ENCODE assay signal across 8 mouse cellular contexts in the genomic region with DNA sequence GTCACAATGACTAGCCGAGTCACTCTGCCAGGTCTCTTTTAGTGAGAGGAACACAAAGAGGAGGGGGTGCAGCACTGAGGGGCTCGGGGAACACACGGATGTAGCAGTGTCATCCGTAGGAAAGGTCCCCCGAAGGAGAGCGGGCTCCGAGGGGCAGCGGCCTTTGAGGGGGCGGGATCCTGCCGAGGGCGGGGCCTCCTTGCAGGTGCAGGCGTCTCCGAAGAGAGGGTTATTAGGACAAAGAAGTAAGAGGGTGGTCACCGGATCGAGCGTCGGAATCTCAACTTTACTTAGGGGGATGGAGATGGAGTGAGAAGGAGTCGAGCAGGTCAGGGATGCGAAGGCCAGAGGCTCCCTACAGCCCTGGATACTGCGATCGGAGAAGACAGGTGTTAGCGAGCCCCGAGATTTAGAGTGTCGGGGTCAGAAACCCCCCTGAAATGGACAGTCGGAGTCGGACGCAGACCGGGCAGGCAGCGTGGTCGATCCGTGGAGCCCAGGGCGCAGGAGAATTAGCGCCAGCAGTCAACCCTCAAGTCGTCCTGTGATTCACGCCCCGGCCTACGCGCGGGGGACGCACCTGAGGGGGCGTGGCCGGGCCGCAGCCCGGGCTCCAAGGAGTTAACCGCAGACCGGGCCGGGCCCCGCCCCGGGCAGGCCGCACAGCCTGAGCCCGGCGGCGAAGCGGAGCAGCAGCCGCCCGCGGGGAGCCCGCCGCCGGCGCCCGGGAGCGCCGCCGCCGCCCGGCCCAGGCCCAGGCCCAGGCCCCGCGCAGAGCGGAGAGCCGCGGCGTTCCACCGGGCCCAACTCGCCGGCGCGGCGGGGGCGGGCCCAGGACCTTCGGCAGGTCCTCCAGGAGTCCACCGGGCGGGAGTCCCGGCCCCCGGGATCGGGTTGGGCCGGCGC. TPM values are rescaled to one million over a fixed set of nuclear protein-coding genes. Genes with fewer than 3 reads are reported as not detected.
DNase-seq lines count a peak whose midpoint lies in the region; ATAC-seq and TF ChIP-seq lines count a peak whose summit lies in the region.

No protein-coding gene starts in this region.

- H3K9me3 ChIP-seq in intestine, postnatal 0 days (ENCODE audit: control insufficient read depth) = no peaks in the 10 kb centered on the region
- no peaks in the 10 kb centered on the region for H3K9me3 ChIP-seq in limb, embryonic 11.5 days (ENCODE audit: control insufficient read depth, low read length)
- no peaks in the 10 kb centered on the region for H3K9me3 ChIP-seq in midbrain, embryonic 12.5 days

- H3K9ac ChIP-seq in intestine, postnatal 0 days (ENCODE audit: low read depth, low read length) = peak overlapping the region; percentile 96
- peak overlapping the region; percentile 95 for H3K9ac ChIP-seq in limb, embryonic 11.5 days (ENCODE audit: low read length)
- H3K9ac ChIP-seq in midbrain, embryonic 12.5 days (replicated peaks) = peak overlapping the region; percentile 100

- intact Hi-C loops in heart, postnatal 25 days (cut with DNase I) = loop anchor here (5.0 kb wide), 1 partner anchor 115 kb away; no protein-coding TSS in a partner anchor

- under 1% methylated on average over 78 of the region's 88 CpGs for WGBS in intestine, postnatal 0 days
- under 1% methylated on average over 80 of the region's 88 CpGs for WGBS in limb, embryonic 11.5 days
- under 1% methylated on average over 73 of the region's 88 CpGs for WGBS in midbrain, embryonic 12.5 days

- 0 out of 2 replicates have a peak, but pooled peaks have one; percentile 6 for ATAC-seq in common myeloid progenitor, adult 5-6 weeks (replicated peaks; ENCODE audit: low read depth, poor library complexity, severe bottlenecking)
- peak; percentile 81 for ATAC-seq in intestine, postnatal 0 days
- ATAC-seq in limb, embryonic 11.5 days (ENCODE audit: insufficient number of reproducible peaks, low FRiP score, low TSS enrichment, low read depth) = peak; percentile 74
- peak; percentile 63 for ATAC-seq in midbrain, embryonic 12.5 days (ENCODE audit: low FRiP score, low read depth)

- H3K27ac ChIP-seq in intestine, postnatal 0 days (ENCODE audit: low read depth, low read length) = peak overlapping the region; percentile 94
- H3K27ac ChIP-seq in limb, embryonic 11.5 days (replicated peaks; ENCODE audit: low read depth, low read length) = peak overlapping the region; percentile 81
- H3K27ac ChIP-seq in midbrain, embryonic 12.5 days (replicated peaks) = peak overlapping the region; percentile 96

- H3K4me3 ChIP-seq in intestine, postnatal 0 days (ENCODE audit: low read depth, low read length) = peak overlapping the region; percentile 97
- H3K4me3 ChIP-seq in limb, embryonic 11.5 days (ENCODE audit: low read depth, low read length) = peak overlapping the region; percentile 80
- H3K4me3 ChIP-seq in midbrain, embryonic 12.5 days = peak overlapping the region; percentile 96

- peak overlapping the region; percentile 95 for H3K4me2 ChIP-seq in intestine, postnatal 0 days (replicated peaks; ENCODE audit: low read depth)
- peak overlapping the region; percentile 92 for H3K4me2 ChIP-seq in limb, embryonic 11.5 days (ENCODE audit: low read depth, severe bottlenecking)
- H3K4me2 ChIP-seq in midbrain, embryonic 12.5 days (replicated peaks) = peak overlapping the region; percentile 92

- H3K36me3 ChIP-seq in intestine, postnatal 0 days (ENCODE audit: control insufficient read depth, insufficient read depth) = peaks cover 25% of the 10 kb centered on the region
- H3K36me3 ChIP-seq in limb, embryonic 11.5 days (ENCODE audit: control insufficient read depth, insufficient read depth, low read length) = peaks cover 8% of the 10 kb centered on the region
- peaks cover 29% of the 10 kb centered on the region for H3K36me3 ChIP-seq in midbrain, embryonic 12.5 days

- H3K4me1 ChIP-seq in intestine, postnatal 0 days (replicated peaks; ENCODE audit: control insufficient read depth, insufficient read depth, low read length) = 0 out of 2 replicates have a peak, but pooled peaks cover 8% of the 10 kb centered on the region
- peaks cover 9% of the 10 kb centered on the region for H3K4me1 ChIP-seq in limb, embryonic 11.5 days (ENCODE audit: control insufficient read depth, insufficient read depth, low read length)
- peaks cover 13% of the 10 kb centered on the region for H3K4me1 ChIP-seq in midbrain, embryonic 12.5 days

- TF ChIP-seq CTCF in intestine, postnatal 0 days (IDR thresholded peaks at IDR 0.05; ENCODE audit: low read depth) = no peak

- no peaks in the 10 kb centered on the region for H3K27me3 ChIP-seq in intestine, postnatal 0 days (replicated peaks; ENCODE audit: control insufficient read depth, insufficient read depth, low read length)
- no peaks in the 10 kb centered on the region for H3K27me3 ChIP-seq in limb, embryonic 11.5 days (ENCODE audit: control insufficient read depth, insufficient read depth, low read length)
- H3K27me3 ChIP-seq in midbrain, embryonic 12.5 days = 0 out of 2 replicates have a peak, but pooled peaks cover 3% of the 10 kb centered on the region

- peak; percentile 98 for DNase-seq in heart, adult 11 months
- no peak for DNase-seq in heart, postnatal 25 days (ENCODE audit: low spot score)
- peak; percentile 70 for DNase-seq in gastrocnemius, postnatal 10 days
- DNase-seq in limb, embryonic 11.5 days (ENCODE audit: low spot score) = peak; percentile 77
- peak; percentile 75 to 79 for DNase-seq in spleen, adult 18-20 months

RNA-seq across cellular contexts. Expression of a gene that starts 1.0 kb away (rescaled TPM):
- total RNA-seq in heart, postnatal 25 days (2021) = 10 to 100 TPM; 33.1 to 34.4 TPM
- 4.8 and 8.2 TPM in 2 replicates for total RNA-seq in common myeloid progenitor, adult 5-6 weeks (2017)
- 10 to 100 TPM; 28.0 to 34.7 TPM for total RNA-seq in gastrocnemius, postnatal 10 days (2021)
- 4.6 and 4.7 TPM in 2 replicates for polyA plus RNA-seq in intestine, postnatal 0 days (2015; fragmentation: Nextera tagmentation; extraction: Ambion mirVana)
- 9.8 TPM in 2 replicates for polyA plus RNA-seq in limb, embryonic 11.5 days (2014; fragmentation: Nextera tagmentation; extraction: Ambion mirVana)
- polyA plus RNA-seq in midbrain, embryonic 12.5 days (2016; fragmentation: Nextera tagmentation; extraction: Ambion mirVana) = 12.7 and 15.0 TPM in 2 replicates

RNA-seq across cellular contexts. Expression of a gene that starts 11.7 kb away (rescaled TPM):
- total RNA-seq in heart, postnatal 25 days (2021) = under 1 TPM; 0.81 to 0.87 TPM
- 20.8 and 33.3 TPM in 2 replicates for total RNA-seq in common myeloid progenitor, adult 5-6 weeks (2017)
- total RNA-seq in gastrocnemius, postnatal 10 days (2021) = under 1 TPM in 1 of 2 experiments, not detected in 1; 0.61 TPM
- 3.2 and 3.7 TPM in 2 replicates for polyA plus RNA-seq in intestine, postnatal 0 days (2015; fragmentation: Nextera tagmentation; extraction: Ambion mirVana)
- polyA plus RNA-seq in limb, embryonic 11.5 days (2014; fragmentation: Nextera tagmentation; extraction: Ambion mirVana) = 2.4 and 4.0 TPM in 2 replicates
- 2.0 and 2.9 TPM in 2 replicates for polyA plus RNA-seq in midbrain, embryonic 12.5 days (2016; fragmentation: Nextera tagmentation; extraction: Ambion mirVana)

RNA-seq across cellular contexts. Expression of a gene that starts 13.8 kb away (rescaled TPM):
- not detected for total RNA-seq in heart, postnatal 25 days (2021)
- not detected in 2 replicates for total RNA-seq in common myeloid progenitor, adult 5-6 weeks (2017)
- not detected for total RNA-seq in gastrocnemius, postnatal 10 days (2021)
- polyA plus RNA-seq in intestine, postnatal 0 days (2015; fragmentation: Nextera tagmentation; extraction: Ambion mirVana) = 0.16 TPM in 1 of 2 replicates, not detected in the other
- polyA plus RNA-seq in limb, embryonic 11.5 days (2014; fragmentation: Nextera tagmentation; extraction: Ambion mirVana) = 0.14 TPM in 1 of 2 replicates, not detected in the other
- polyA plus RNA-seq in midbrain, embryonic 12.5 days (2016; fragmentation: Nextera tagmentation; extraction: Ambion mirVana) = 0.28 and 0.38 TPM in 2 replicates

RNA-seq across cellular contexts. Expression of a gene that starts 40.8 kb away (rescaled TPM):
- total RNA-seq in heart, postnatal 25 days (2021) = not detected
- not detected in 2 replicates for total RNA-seq in common myeloid progenitor, adult 5-6 weeks (2017)
- not detected for total RNA-seq in gastrocnemius, postnatal 10 days (2021)
- not detected in 2 replicates for polyA plus RNA-seq in intestine, postnatal 0 days (2015; fragmentation: Nextera tagmentation; extraction: Ambion mirVana)
- not detected in 2 replicates for polyA plus RNA-seq in limb, embryonic 11.5 days (2014; fragmentation: Nextera tagmentation; extraction: Ambion mirVana)
- polyA plus RNA-seq in midbrain, embryonic 12.5 days (2016; fragmentation: Nextera tagmentation; extraction: Ambion mirVana) = not detected in 2 replicates

RNA-seq across cellular contexts. Expression of a gene that starts 50.0 kb away (rescaled TPM):
- 10 to 100 TPM; 26.6 to 31.8 TPM for total RNA-seq in heart, postnatal 25 days (2021)
- 50.5 and 62.2 TPM in 2 replicates for total RNA-seq in common myeloid progenitor, adult 5-6 weeks (2017)
- 10 to 100 TPM; 23.4 to 24.1 TPM for total RNA-seq in gastrocnemius, postnatal 10 days (2021)
- polyA plus RNA-seq in intestine, postnatal 0 days (2015; fragmentation: Nextera tagmentation; extraction: Ambion mirVana) = 79.8 and 83.1 TPM in 2 replicates
- polyA plus RNA-seq in limb, embryonic 11.5 days (2014; fragmentation: Nextera tagmentation; extraction: Ambion mirVana) = 58.3 and 58.9 TPM in 2 replicates
- polyA plus RNA-seq in midbrain, embryonic 12.5 days (2016; fragmentation: Nextera tagmentation; extraction: Ambion mirVana) = 45.0 and 47.9 TPM in 2 replicates

Comparison
In these comparisons a context has a peak if more than half of its experiments do, and no peak if none do; other contexts are left out.
1. ATAC-seq: peak in every context shown above with its lines; median percentile 81 in intestine, postnatal 0 days; 74 in limb, embryonic 11.5 days; 63 in midbrain, embryonic 12.5 days; 6 in common myeloid progenitor, adult 5-6 weeks.
2. RNA of a gene that starts 11.7 kb away (total RNA-seq): 20.8 to 33.3 TPM in common myeloid progenitor, adult 5-6 weeks; 0.81 to 0.87 TPM in heart, postnatal 25 days and 0.61 TPM in gastrocnemius, postnatal 10 days; every median in the first group is over 10 times any median in the second.
3. Peak in every context shown above with its lines, with median percentiles within 50 percentile points of each other: H3K27ac ChIP-seq, H3K4me2 ChIP-seq, H3K4me3 ChIP-seq and H3K9ac ChIP-seq.